ENCODE assay signal across 8 mouse cellular contexts in the genomic region with DNA sequence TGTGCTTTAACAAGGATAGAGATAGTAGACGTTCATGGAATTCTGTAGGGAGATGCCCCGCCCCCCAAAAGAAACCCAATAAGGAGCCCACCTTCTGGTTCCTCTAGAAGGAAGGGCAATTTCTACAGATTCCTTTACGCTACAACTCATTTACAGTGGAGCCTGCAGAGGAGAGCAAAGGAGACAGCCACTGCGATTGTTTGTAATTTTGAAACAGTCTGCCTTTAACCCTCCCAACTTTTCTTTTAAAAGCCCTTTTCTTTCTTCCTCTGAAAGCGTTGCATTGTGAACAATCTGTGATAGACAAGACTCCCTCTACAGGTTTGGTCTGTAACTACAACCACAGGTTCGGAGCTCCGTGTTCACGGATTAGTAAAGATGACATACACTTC. TPM values are rescaled to one million over a fixed set of nuclear protein-coding genes. Genes with fewer than 3 reads are reported as not detected.
DNase-seq lines count a peak whose midpoint lies in the region; ATAC-seq and TF ChIP-seq lines count a peak whose summit lies in the region.

No protein-coding gene starts in this region.

- TF ChIP-seq RAD21 in MEL (IDR thresholded peaks at IDR 0.05; ENCODE audit: low read depth, low read length) = peak; percentile 60

- no peaks in the 10 kb centered on the region for H3K27me3 ChIP-seq in MEL (ENCODE audit: control insufficient read depth in 1 of 2, insufficient read depth in 2 of 2, low read length in 2 of 2)

- no peak for TF ChIP-seq EP300 in MEL (IDR thresholded peaks at IDR 0.05; ENCODE audit: low read depth in 1 of 2, low read length in 2 of 2)

- H3K79me2 ChIP-seq in MEL (ENCODE audit: control insufficient read depth, insufficient read depth, low read length, poor library complexity) = no peaks in the 10 kb centered on the region

- no peak overlapping the region for H3K27ac ChIP-seq in MEL (ENCODE audit: control insufficient read depth, low read depth, low read length)

- intact Hi-C loops in heart, postnatal 10 days (cut with DNase I) = no loop called here

- H3K9me3 ChIP-seq in MEL (replicated peaks; ENCODE audit: insufficient read depth, low read length) = no peaks in the 10 kb centered on the region

- H3K36me3 ChIP-seq in MEL (ENCODE audit: control insufficient read depth in 1 of 2, insufficient read depth in 2 of 2, low read length in 2 of 2) = no peaks in the 10 kb centered on the region

- peak; percentile 82 for DNase-seq in MEL (ENCODE audit: low read depth, low spot score)
- peak; percentile 77 for DNase-seq in embryo, embryonic 9.5 days (ENCODE audit: extremely low spot score)
- peak; percentile 77 to 79 for DNase-seq in heart, postnatal 10 days
- peak; percentile 87 for DNase-seq in layer of hippocampus, adult 9-10 months (ENCODE audit: low spot score)
- DNase-seq in lung, postnatal 10 days = peak; percentile 80
- peak; percentile 90 for DNase-seq in retina, embryonic 14.5 days (ENCODE audit: low spot score)
- DNase-seq in urinary bladder, adult 2 months (ENCODE audit: low spot score) = no peak

- H3K4me3 ChIP-seq in MEL (ENCODE audit: control insufficient read depth in 1 of 2, insufficient read depth in 1 of 2, low read depth in 2 of 2, low read length in 2 of 2) = peak overlapping the region; percentile 32 to 58

- peak; percentile 24 to 75 (median 73); a peak in 5 of 6 replicates for TF ChIP-seq CTCF in MEL (IDR thresholded peaks at IDR 0.05 in 2 of 3, conservative IDR thresholded peaks at IDR 0.05 in 1 of 3; ENCODE audit: control insufficient read depth in 1 of 3, insufficient read depth in 1 of 3, low read depth in 2 of 3, low read length in 3 of 3, poor library complexity in 1 of 3, severe bottlenecking in 1 of 3)

- no peaks in the 10 kb centered on the region; a peak in 1 of 4 replicates for H3K4me1 ChIP-seq in MEL (ENCODE audit: control insufficient read depth in 1 of 2, insufficient read depth in 2 of 2, low read length in 2 of 2)

- ATAC-seq in CD4-positive, CD25-positive, alpha-beta regulatory T cell, adult 4 months = peak; percentile 65

- no peak for TF ChIP-seq POLR2A in MEL (IDR thresholded peaks at IDR 0.05; ENCODE audit: control insufficient read depth in 1 of 2, insufficient read depth in 1 of 2, low read depth in 1 of 2, low read length in 2 of 2, poor library complexity in 1 of 2)

- peak overlapping the region; percentile 54; the same call in 1 of the 2 replicates for H3K9ac ChIP-seq in MEL (ENCODE audit: control insufficient read depth, low read depth, low read length, poor library complexity, severe bottlenecking)

TF ChIP-seq in MEL, 35 proteins besides CTCF, POLR2A, EP300 and RAD21:
- TF ChIP-seq SMC3 (IDR thresholded peaks at IDR 0.05; ENCODE audit: low read depth, low read length) = peak; percentile 70
- peak; percentile 46 for TF ChIP-seq ZC3H11A (IDR thresholded peaks at IDR 0.05; ENCODE audit: low read depth, low read length)
- 0 out of 2 replicates have a peak, but pooled peaks have one; percentile 55 for TF ChIP-seq CHD1 (IDR thresholded peaks at IDR 0.05; ENCODE audit: low read depth, low read length)
- peak; percentile 46; the same call in 1 of the 2 replicates for TF ChIP-seq SIN3A (IDR thresholded peaks at IDR 0.05; ENCODE audit: low read length)
- TF ChIP-seq POLR2AphosphoS2 (IDR thresholded peaks at IDR 0.05; ENCODE audit: low read length) = no peak

RNA-seq across cellular contexts. Expression of a gene that starts 46.6 kb away (rescaled TPM):
- polyA plus RNA-seq in CD4-positive, CD25-positive, alpha-beta regulatory T cell, adult 4 months (2017; shearing (Covaris generic)) = not detected
- not detected in 2 replicates for total RNA-seq in MEL (2012; rRNA removed)
- polyA plus RNA-seq in MEL (2012; ENCODE audit: insufficient read depth in 1 of 2, insufficient read length in 2 of 2, low read depth in 1 of 2, low replicate concordance in 2 of 2, missing spikeins in 1 of 2) = under 1 TPM in 1 of 2 experiments, not detected in 1; 0.24 TPM
- total RNA-seq in heart, postnatal 10 days (2021) = not detected
- polyA plus RNA-seq in urinary bladder, adult 2 months (2012; rRNA removed) = not detected in 2 replicates
